Mouse (Mus musculus) gonadal fat pad, adult 2 months (tissue): ENCODE data around the gene Ercc6l. TPM values are rescaled to one million over a fixed set of nuclear protein-coding genes. Genes with fewer than 3 reads are reported as not detected.

Source experiments
- DNase-seq: peaks from one replicate; pipeline ENCODE4 v3.0.0-alpha.2; 2012; ENCODE audit warnings: low read depth
- polyA plus RNA-seq: library from polyadenylated mRNA; depleted of rRNA; stranded (reverse); fragments of >200 nt; gene quantifications from 2 replicates; pipeline ENCODE4 v1.2.3, GENCODE M21; 2012; rRNA removed

Gene Ercc6l
- 0.14 and 0.18 TPM in 2 replicates for polyA plus RNA-seq

DNA sequence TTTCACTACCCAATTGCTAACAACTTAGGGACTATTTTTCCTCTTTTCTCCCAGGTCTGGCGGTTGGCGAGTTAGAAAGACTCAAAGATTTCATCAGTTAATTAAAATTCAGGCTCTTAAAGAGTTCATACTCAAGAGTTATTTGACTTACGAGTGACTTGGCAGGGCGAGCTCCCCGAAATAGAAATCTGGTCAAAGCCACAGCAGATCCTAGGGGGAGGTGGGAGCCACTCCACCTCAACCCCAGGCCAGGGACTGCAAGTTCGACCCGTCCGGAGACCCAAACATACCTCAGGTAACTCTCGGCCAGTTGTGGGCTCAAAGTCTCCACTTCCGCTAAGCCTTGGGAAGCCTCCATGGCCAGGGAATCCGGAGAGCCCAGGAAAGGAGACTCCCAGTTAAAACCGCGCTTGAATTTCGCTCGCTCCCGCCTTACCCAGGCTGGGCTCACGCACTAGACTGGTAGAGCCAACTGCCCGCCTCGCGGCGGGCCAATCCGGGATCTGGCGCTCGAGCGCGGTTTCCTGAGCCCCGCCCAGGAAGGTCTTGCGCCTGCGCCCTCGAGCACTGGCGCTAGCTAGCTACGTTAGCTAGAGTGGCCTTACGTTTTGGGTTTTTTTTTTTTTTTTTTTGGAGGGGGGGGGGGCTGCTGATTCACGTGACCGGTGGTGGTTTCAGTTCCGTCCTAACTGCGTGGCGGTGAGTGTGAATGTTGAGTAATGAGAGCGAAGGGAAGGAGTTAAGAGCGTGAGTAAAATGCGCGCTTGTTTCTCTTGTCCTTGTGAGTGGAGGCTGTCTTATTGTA, at the start of gene Ercc6l:
TSS of gene Ercc6l (minus strand) at position 474 of the 805 bp plus-strand sequence.
- no peak for DNase-seq

DNA sequence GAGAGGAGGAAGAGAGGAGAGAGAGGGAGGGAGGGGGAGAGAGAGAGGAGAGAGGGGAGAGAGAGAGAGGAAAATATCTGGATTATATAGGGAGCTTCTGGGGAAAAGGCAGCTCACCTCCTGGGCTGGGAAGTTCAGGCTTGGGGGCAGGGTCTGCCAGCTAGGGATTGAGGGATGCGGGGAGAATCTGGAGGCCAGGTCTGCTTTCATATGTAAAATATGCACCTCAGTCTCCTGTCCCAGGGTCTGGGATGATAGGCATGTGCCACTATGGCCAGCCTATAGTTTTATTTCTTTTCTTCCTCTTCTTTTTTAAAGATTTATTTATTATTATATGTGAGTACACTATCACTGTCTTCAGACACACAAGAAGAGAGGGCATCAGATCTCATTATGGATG, 33.9 kb upstream of the Ercc6l start:
- DNase-seq = no peak

- no peak for DNase-seq
Observed at GRCm38 (mm10) chrX:102189581-102189980, 32.7 kb upstream of the Ercc6l start.

DNA sequence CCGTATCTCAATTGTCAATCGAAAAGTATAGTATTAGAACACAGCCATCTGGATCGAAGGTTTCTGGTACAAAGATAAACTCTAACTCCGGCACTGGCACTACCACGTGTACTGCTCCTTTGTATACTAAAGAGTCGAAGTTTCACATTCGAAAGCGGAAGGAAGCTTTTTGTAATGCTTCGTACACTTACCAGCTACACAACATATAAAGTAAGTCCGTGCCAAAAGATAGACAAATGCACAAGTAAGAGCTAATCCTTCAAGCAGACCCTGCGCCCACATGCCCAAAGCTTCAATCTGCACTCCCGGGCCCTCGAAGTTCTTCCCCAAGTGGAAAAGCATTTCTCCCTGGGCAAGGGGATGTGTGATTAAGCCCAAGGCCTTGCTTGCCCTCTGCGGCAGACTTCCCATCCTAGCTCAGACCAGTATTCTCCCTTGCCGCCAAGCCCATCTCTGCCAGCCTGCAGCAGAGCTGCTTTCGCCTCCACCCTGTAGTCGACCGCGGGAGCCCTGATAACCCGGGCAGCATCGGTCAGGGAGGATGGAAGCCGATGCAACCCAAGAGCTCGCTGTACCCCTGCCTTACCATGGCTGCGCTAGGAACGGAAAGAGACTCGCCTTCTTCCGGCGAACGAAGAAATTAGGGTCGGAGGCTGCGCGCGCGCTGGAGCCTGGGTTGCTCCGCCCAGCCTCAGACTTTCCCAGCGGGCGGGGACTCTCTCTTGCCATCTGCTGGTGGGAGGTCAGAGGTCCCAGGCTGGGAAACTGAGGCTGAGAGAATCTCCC, 32.0 kb upstream of the Ercc6l start, which contains the start of gene Rps4x:
TSS of gene Rps4x (minus strand) at position 683 of the 786 bp plus-strand sequence.
- no peak for DNase-seq

DNA sequence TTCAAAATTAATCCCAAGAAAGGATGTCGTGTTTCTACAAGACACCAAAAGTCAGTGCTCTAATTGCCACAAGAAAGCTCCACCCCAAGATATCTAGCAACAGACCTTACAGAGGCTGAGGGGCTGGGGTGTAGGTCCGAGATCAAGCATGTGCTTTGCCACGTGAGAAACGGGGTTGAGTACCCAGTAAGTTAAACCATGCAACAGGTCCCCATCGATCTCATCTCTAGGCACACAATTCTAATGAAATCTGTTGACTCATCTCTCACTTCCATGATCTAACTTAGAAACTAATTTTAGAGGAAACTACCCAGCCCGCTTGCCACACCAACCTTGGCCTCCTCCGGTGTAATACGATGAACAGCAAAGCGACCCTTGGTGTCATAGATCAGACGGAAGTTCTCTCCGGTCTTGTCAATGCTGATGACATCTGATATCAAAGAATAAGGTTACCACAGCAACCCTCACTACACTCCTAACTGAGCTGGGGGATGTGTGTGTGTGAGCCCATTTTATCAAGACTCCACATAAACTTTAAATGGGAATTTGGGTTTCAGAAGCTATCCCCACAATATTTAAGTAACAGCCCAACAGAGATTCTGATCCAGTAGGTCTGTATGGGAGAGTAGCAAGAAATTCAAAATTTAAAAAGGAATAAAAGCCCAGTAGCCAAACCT, 30.3 kb upstream of the Ercc6l start:
- no peak for DNase-seq

DNA sequence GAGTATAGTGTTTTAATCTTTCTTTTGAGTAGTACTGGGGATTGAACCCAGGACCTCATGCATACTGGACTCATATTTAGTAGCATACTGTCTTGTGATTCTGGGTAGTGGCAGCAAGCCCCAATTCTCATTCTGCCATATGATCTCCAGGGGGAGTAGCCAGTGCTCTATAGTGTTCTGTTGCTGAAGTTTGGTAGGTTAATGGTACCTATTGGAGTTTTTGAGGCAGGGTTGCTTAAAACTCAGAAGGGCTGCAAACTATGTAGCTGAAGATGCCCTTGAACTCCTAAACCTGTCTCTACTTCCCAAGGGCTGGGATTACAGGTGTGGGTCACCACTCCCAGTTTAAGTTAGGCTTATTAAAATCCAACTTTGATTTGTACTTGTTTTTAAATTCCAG, 25.7 kb upstream of the Ercc6l start:
- no peak for DNase-seq

GRCm38 (mm10) chrX:102175538-102176287, 18.8 kb upstream of the Ercc6l start:
- no peak for DNase-seq

DNA sequence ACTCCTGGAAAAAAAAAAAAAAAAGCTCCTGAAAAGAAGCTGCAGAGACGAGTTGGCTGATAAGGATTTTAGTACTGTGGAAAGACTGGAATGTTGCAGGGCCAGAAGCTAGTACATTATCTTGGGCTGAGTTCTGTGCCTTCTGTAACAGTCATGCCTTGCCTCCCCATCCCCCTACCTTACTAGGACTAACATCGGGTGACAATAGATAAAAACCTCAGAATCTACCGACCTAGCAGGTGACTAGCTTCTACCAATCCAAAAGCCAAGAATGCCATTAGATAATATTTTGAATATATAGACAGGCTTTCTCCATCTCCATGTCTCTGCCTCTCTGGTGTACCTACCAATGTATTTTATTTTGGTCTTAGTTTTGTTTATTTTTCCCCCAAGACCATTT, 14.0 kb upstream of the Ercc6l start:
- no peak for DNase-seq

GRCm38 (mm10) chrX:102170135-102170534, 13.2 kb upstream of the Ercc6l start:
- DNase-seq = no peak

DNA sequence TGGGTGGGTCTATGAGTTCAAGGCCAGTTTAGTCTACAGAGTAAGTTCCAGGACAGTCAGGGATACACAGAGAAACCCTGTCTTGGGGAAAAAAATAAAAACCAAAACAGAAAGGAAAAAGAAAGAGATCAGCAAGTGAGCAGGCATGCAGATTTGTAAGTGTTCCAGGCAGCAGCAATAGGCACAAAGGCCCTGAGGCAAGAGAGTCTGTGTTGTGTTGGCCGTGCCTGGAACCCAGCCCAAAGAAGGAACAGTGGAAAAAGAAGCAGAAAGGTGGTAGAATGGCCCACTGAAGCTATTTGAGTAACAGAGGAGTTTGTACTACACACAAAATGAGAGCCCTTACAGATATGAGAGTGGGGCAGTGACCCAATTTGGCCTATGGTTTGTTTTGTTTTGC, 12.8 kb upstream of the Ercc6l start:
- no peak for DNase-seq

DNA sequence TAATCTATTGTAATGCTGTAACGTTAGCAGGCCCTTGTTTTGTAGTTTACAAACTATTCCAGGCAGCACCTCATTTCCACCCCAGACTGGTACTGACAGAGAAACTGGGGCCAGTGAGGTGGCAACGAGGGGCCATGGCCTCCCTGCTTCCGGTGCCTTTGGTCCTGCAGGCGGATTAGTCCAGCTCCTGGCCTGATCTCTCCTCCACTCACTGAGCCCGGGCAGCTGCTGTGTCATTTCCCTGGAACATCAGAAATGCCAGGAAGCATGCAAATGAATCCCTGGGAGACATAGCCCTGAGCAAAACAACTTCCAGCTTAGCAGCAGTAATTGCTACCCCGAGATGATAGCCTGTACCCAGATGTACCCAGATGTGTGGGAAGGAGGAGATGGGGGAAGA, 10.1 kb upstream of the Ercc6l start:
- no peak for DNase-seq

GRCm38 (mm10) chrX:102166521-102166920, 9.6 kb upstream of the Ercc6l start:
- no peak for DNase-seq

DNA sequence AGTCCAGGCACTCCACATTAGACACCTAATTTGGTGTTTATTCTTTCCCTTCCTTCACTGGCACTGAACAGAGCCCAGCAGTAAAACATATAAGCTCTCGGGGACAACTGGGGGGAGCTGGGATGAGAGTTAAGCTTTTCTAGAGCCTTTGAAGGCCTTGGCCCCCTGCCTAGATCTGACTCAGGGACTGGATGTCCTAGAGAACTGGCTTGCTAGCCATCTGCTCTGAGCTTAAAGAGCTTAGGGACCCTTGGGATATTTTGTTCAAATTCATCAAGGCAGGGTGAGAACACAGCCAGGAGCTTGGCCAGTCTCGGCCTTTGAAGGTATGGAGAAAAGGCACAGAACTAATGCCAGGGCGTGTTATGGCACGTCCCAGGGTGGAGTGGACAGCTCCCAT, 6.6 kb upstream of the Ercc6l start:
- DNase-seq = no peak

DNA sequence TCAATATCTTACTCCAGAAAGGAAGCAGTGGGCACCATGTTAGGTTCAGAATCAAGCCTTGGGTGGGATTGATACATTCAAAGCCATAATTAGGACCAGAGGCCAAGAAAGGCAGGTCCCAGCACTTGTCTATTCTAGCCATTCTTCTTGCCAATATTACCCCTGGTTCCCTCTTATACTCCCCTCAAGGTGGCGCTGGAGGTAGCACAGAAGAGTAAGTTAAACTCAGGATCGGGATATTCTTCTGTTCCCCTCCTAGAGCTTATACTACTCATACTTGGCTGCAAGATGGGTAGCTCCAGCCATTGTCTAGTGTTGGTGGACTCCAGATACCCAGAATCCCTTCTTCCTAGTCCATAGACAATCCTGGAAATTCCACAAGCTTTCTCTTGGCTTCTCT, 6.2 kb upstream of the Ercc6l start:
- no peak for DNase-seq

DNA sequence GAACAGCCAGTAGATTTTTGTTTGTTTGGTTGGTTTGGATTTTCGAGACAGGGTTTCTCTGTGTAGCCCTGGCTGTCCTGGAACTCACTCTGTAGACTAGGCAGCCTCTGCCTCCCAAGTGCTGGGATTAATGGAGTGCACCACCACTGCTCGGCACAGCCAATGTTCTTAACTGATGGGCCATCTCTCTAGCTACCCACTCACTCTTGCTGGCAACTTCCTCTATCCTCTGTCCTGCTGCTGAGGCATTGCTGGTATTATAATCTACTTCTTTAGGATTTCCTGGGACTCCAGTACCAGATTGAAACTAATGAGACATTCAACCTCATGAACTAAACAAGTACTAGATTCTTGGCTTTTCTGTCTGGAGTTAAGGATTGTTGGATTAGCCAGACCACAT, 3.6 kb upstream of the Ercc6l start:
- DNase-seq = no peak

DNA sequence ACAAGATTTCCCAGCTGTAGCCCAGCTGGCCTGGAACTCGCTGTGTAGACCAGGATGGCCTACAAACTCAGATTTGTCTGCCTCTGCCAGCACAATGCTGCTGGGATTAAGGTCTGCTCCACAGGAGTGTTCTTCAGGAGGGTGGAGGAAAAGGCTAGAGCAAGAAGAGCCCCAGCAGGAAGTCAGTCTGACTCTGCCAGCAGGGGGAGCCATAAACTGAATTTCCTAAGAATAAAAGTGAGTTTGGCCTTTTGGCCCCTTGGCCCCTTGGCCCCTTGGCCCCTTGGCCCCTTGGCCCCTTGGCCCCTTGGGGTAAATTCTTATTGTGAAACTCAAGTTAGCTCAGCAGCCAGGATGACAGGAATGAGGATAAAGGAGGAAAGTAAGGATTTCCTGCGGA, 2.9 kb upstream of the Ercc6l start:
- DNase-seq = no peak

DNA sequence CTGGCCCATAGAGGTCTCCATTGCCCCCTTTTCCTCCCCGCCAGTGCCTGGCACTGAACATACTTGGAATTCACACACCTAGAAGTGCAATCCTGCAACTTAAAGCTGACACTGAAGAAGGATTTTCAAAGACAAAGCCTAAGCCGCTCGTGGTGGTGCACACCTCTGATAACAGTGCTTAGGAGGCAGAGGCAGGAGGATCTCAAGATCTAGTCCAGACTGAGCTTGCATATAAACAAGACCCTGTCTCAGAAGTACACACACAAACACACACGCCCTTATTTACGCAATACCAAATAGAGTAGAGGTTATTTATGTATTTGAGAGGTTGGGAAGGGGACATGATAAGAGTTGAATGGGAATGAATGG, 516 bp upstream of the Ercc6l start:
- DNase-seq = no peak

DNA sequence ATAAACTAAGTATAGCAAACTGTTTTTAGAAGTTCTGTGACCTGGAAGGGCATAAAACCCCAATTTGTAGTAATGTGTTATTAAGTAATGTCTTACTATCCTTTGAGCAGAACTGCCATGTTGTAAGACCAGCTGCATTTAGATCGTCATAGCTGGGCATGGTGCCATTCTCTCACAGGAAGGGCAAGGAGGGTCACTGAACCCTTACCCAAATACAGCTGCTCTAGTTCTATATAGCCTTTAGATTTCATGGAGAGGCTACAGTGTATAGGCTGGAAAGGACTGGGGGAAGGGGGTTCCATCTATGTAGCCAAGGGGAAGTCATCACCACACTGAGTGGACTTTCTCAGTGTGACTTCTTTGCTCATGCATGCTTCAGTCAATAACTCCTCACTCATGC, 15.7 kb downstream of the Ercc6l start:
- no peak for DNase-seq

- no peak for DNase-seq
Observed at GRCm38 (mm10) chrX:102121321-102121720, 35.6 kb downstream of the Ercc6l start.

DNA sequence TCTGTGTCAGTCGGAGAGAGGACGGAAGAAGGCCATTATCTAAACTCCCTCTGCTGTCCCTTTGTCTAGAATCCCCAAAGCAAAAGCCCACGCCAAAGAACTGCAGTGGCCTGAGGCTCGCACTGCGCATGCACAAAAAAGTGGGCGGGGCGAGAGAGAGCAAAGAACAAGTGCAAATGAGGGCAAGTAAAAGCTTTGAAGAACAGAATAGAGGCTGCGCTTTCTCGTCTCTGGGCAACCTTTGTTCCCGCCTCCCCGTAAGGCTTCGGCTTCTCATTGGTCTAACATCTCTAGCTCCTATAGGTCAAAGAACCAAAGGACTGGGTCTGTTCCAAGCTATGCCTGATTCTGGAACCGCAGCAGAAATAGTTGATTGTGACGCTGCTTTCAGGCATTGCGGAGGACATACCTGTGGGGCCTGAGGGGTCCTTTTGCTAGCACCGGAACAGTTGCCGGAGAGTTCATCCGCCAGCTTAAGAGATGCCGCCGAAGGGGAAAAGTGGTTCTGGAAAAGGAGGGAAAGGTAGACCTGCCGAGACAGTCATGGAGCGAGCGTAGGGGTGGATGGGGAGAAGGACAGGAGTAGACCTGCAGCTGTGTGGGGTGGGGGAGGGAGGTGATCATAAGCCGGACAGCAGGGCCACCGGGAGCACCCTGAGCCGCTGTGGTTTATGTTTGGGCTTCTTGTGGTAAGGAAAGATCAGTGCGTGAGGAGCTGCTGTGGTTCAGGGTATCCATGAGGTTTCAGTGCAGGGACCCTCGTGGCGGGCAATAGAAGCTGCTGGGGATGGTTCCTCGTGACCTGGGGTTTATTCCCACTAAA, 37.6 kb downstream of the Ercc6l start, which contains the start of gene Pin4:
TSS of gene Pin4 (plus strand) at position 406 of the 823 bp plus-strand sequence.
- peak; percentile 84 for DNase-seq

DNA sequence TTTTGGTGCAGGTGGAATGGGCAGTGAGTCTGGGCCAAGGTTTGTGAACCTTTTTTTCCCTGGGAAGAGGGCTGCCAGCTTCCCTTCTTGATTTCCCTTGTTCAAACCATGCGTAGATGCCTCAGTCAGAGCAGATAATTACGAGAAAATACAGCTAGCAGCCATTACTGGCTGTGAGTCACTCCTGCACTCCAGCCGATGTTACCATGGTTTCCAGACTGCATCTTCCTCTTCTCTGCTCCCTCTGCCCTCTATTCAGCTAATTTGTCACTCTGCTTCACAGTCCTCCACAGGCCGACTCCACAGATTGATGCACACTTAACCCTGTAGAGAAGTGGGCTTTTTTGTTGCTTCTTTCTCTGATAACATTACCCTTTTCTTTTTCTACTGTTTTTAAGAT, 41.2 kb downstream of the Ercc6l start:
- no peak for DNase-seq
